Mouse (Mus musculus) c-Kit-positive CD71-positive TER-119-negative erythroid progenitor cells, embryonic 14.5 days (primary cell): Measurements from ENCODE around the gene Ttc39a.

Experiments used
- DNase-seq: peaks from one replicate; pipeline ENCODE4 v3.0.0-alpha.2; 2013; ENCODE audit warnings: low read depth

Ttc39a gene

GRCm38 (mm10) chr4:109420138-109420795 lies 13.8 kb downstream of the Ttc39a start:
- no peak for DNase-seq

GRCm38 (mm10) chr4:109421608-109422007 lies 15.2 kb downstream of the Ttc39a start:
- no peak for DNase-seq

- no peak for DNase-seq
These were observed 16.0 kb downstream of the Ttc39a start for GRCm38 (mm10) chr4:109422436-109422835.

- DNase-seq: no peak
These were observed 17.0 kb downstream of the Ttc39a start for GRCm38 (mm10) chr4:109423438-109423837.

- DNase-seq: no peak
These were observed 20.6 kb downstream of the Ttc39a start for GRCm38 (mm10) chr4:109427058-109427457.

- no peak for DNase-seq
These were observed 23.8 kb downstream of the Ttc39a start for GRCm38 (mm10) chr4:109430250-109430649.

GRCm38 (mm10) chr4:109430854-109431253 lies 24.4 kb downstream of the Ttc39a start:
- DNase-seq: peak; percentile 74

- no peak for DNase-seq
These were observed 26.4 kb downstream of the Ttc39a start for GRCm38 (mm10) chr4:109432668-109433375.

GRCm38 (mm10) chr4:109433641-109434040 lies 27.2 kb downstream of the Ttc39a start:
- DNase-seq: no peak

- DNase-seq: no peak
These were observed 27.8 kb downstream of the Ttc39a start for GRCm38 (mm10) chr4:109434256-109434655.

GRCm38 (mm10) chr4:109437913-109438878 lies 31.8 kb downstream of the Ttc39a start:
- peak; percentile 78 for DNase-seq

- no peak for DNase-seq
These were observed 32.7 kb downstream of the Ttc39a start for GRCm38 (mm10) chr4:109439101-109439500.

GRCm38 (mm10) chr4:109439825-109440248 lies 33.4 kb downstream of the Ttc39a start:
- peak; percentile 71 for DNase-seq

GRCm38 (mm10) chr4:109440381-109440780 lies 34.0 kb downstream of the Ttc39a start:
- no peak for DNase-seq

- DNase-seq: no peak
These were observed 34.6 kb downstream of the Ttc39a start for GRCm38 (mm10) chr4:109441000-109441399.

- no peak for DNase-seq
These were observed 35.7 kb downstream of the Ttc39a start for GRCm38 (mm10) chr4:109442126-109442525.

- DNase-seq: no peak
These were observed 36.2 kb downstream of the Ttc39a start for GRCm38 (mm10) chr4:109442649-109443048.

GRCm38 (mm10) chr4:109444471-109444870 lies 38.0 kb downstream of the Ttc39a start:
- DNase-seq: no peak

- DNase-seq: no peak
These were observed 38.5 kb downstream of the Ttc39a start for GRCm38 (mm10) chr4:109444951-109445350.

GRCm38 (mm10) chr4:109445397-109445796 lies 39.0 kb downstream of the Ttc39a start:
- DNase-seq: peak; percentile 86

GRCm38 (mm10) chr4:109445956-109446355 lies 39.5 kb downstream of the Ttc39a start:
- no peak for DNase-seq

- no peak for DNase-seq
These were observed 42.1 kb downstream of the Ttc39a start for GRCm38 (mm10) chr4:109448531-109448930.
